Mouse (Mus musculus) MEL (cell line): ENCODE data around the gene Pom121l2.

Source experiments
- EP300 ChIP-seq, 2 experiments: IDR thresholded peaks; 2 replicates each; pipeline ENCODE4 v1.6.1; 2011; ENCODE audit warnings: improper control_type of control experiment in 2 of 2, low read length in 2 of 2, low read depth in 1 of 2, mild to moderate bottlenecking in 1 of 2
- GATA1 ChIP-seq: IDR thresholded peaks from 2 replicates; pipeline ENCODE4 v1.6.1; 2011; ENCODE audit warnings: low read depth, low read length, improper control_type of control experiment
- HCFC1 ChIP-seq: IDR thresholded peaks from 2 replicates; pipeline ENCODE4 v1.6.1; 2012; ENCODE audit warnings: low read depth, mild to moderate bottlenecking, inconsistent platforms, low read length, improper control_type of control experiment, moderate library complexity
- NELFE ChIP-seq: IDR thresholded peaks from 2 replicates; pipeline ENCODE4 v1.6.1; 2011; ENCODE audit warnings: low read depth, low read length, improper control_type of control experiment
- NRF1 ChIP-seq: IDR thresholded peaks from 2 replicates; pipeline ENCODE4 v1.6.1; 2014; ENCODE audit warnings: low read depth, mild to moderate bottlenecking, inconsistent platforms, low read length, improper control_type of control experiment, moderate library complexity; ENCODE audit not compliant: poor library complexity, insufficient read depth, severe bottlenecking
- POLR2A ChIP-seq, 2 experiments: IDR thresholded peaks; 2 replicates each; pipeline ENCODE4 v1.6.1; 2011 to 2012; ENCODE audit warnings: low read length in 2 of 2, mild to moderate bottlenecking in 2 of 2, control low read depth in 1 of 2, improper control_type of control experiment in 1 of 2, low read depth in 1 of 2, moderate library complexity in 1 of 2; ENCODE audit not compliant: control insufficient read depth in 1 of 2, insufficient read depth in 1 of 2, poor library complexity in 1 of 2
- POLR2AphosphoS2 ChIP-seq: IDR thresholded peaks from 2 replicates; pipeline ENCODE4 v1.6.1; 2011; ENCODE audit warnings: low read length, improper control_type of control experiment
- SIN3A ChIP-seq: IDR thresholded peaks from 2 replicates; pipeline ENCODE4 v1.6.1; 2012; ENCODE audit warnings: low read length, improper control_type of control experiment, inconsistent platforms
- UBTF ChIP-seq: IDR thresholded peaks from 2 replicates; pipeline ENCODE4 v1.6.1; 2012; ENCODE audit warnings: low read depth, mild to moderate bottlenecking, inconsistent platforms, low read length, improper control_type of control experiment, moderate library complexity, borderline replicate concordance; ENCODE audit not compliant: insufficient read depth

DNA sequence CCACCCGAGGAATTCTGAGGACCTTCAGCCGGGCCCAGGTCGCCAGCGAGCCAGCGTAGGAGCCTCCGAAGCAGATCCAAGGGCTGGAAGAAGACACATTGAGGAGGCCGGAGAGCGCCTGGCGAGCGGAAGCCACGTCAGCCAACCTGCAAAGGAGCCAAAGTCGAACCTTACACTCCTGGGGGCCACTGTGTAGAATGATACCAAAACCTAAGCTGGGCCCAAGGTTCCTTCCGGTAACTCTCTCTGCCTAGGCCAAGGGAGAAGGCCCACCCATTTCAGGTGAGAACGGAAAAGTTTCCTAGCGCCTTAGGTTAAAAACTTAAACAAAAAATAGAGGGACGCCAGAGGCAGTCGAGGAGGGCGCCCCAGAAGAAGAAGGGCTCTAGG lies 26.1 kb downstream of the Pom121l2 start:
- TF ChIP-seq UBTF (no peak), POLR2A (IDR thresholded peaks at IDR 0.05; ENCODE audit: control insufficient read depth in 1 of 2, insufficient read depth in 1 of 2, low read depth in 1 of 2, low read length in 2 of 2, poor library complexity in 1 of 2) (no peak), NRF1 (no peak), POLR2AphosphoS2 (no peak), SIN3A (no peak), NELFE (no peak), GATA1 (no peak), HCFC1 (no peak), EP300 (IDR thresholded peaks at IDR 0.05; ENCODE audit: low read depth in 1 of 2, low read length in 2 of 2) (no peak)
